Mouse (Mus musculus): ENCODE measurements around the gene Smarcd2.

GRCm38 (mm10) chr11:106317801-106318200 lies 45.0 kb upstream of the Smarcd2 start:
- TF ChIP-seq UBTF (IDR thresholded peaks at IDR 0.05; ENCODE audit: low read depth, low read length) = no peak
- TF ChIP-seq CTCF (conservative IDR thresholded peaks at IDR 0.05 in 1 of 2, IDR thresholded peaks at IDR 0.05 in 1 of 2; ENCODE audit: low read depth in 2 of 2, low read length in 2 of 2) = no peak
- no peak for TF ChIP-seq JUND (conservative IDR thresholded peaks at IDR 0.05; ENCODE audit: low read depth, low read length)
- no peak for TF ChIP-seq ZMIZ1 (IDR thresholded peaks at IDR 0.05; ENCODE audit: low read depth, low read length)
- no peak for TF ChIP-seq MAX (IDR thresholded peaks at IDR 0.05; ENCODE audit: low read length)
- no peak for TF ChIP-seq ZNF384 (IDR thresholded peaks at IDR 0.05; ENCODE audit: low read depth, low read length)
- no peak for TF ChIP-seq BHLHE40 (IDR thresholded peaks at IDR 0.05; ENCODE audit: low read depth, low read length)
- TF ChIP-seq MXI1 (IDR thresholded peaks at IDR 0.05; ENCODE audit: low read depth, low read length) = no peak
- no peak for TF ChIP-seq EP300 (IDR thresholded peaks at IDR 0.05; ENCODE audit: low read length)
- no peak for TF ChIP-seq ZKSCAN1 (IDR thresholded peaks at IDR 0.05; ENCODE audit: borderline replicate concordance, low read depth, low read length)
- TF ChIP-seq RCOR1 (conservative IDR thresholded peaks at IDR 0.05; ENCODE audit: low read depth, low read length) = no peak
- no peak for TF ChIP-seq MEF2A (IDR thresholded peaks at IDR 0.05; ENCODE audit: borderline replicate concordance, low read depth, low read length)
- TF ChIP-seq ZC3H11A (IDR thresholded peaks at IDR 0.05; ENCODE audit: low read depth, low read length) = no peak
- no peak for TF ChIP-seq KAT2A (IDR thresholded peaks at IDR 0.05; ENCODE audit: insufficient replicate concordance, low read length)
